Mouse (Mus musculus) hindbrain, embryonic 11.5 days (tissue): ENCODE measurements at regions not wholly inside any gene's neighbourhood (a gene's known extent, or its start where the extent isn't known, plus 50 kb on each side); places are given as distances from the start of the nearest gene placed in this dataset.
"Not testable (repeated sequence)": the region's sequence is repeated elsewhere in the genome, so short reads cannot be mapped to it uniquely, and the experiment has no call there.

Experiments
- ATAC-seq: fragments of 200-750 bp; cut with Nextera tagmentation; 2 replicates; pipeline ENCODE4 v1.8.0; 2017; ENCODE audit warnings: mild to moderate bottlenecking, moderate TSS enrichment, moderate library complexity; ENCODE audit not compliant: low FRiP score
- DNase-seq: peaks from one replicate; pipeline ENCODE4 v3.0.0-alpha.2; 2015; ENCODE audit warnings: low spot score
- H3K27ac ChIP-seq: fragments of 300-500 bp; sonication (generic); 2 replicates; pipeline ENCODE4 v1.5.1; 2014; ENCODE audit warnings: mild to moderate bottlenecking, low read depth, low read length
- H3K27me3 ChIP-seq: fragments of 300-500 bp; sonication (generic); 2 replicates; pipeline ENCODE4 v1.6.1; 2014; ENCODE audit warnings: mild to moderate bottlenecking, low read length, moderate library complexity, mixed read lengths; ENCODE audit not compliant: control insufficient read depth, insufficient read depth
- H3K36me3 ChIP-seq: fragments of 300-500 bp; sonication (generic); 2 replicates; pipeline ENCODE4 v1.6.1; 2014; ENCODE audit warnings: mild to moderate bottlenecking, low read length, moderate library complexity, mixed read lengths; ENCODE audit not compliant: control insufficient read depth, insufficient read depth
- H3K4me1 ChIP-seq: fragments of 300-500 bp; sonication (generic); replicated peaks from 2 replicates; pipeline ENCODE4 v1.6.1; 2014; ENCODE audit warnings: low read length, mixed read lengths; ENCODE audit not compliant: control insufficient read depth, insufficient read depth
- H3K4me2 ChIP-seq: fragments of 300-500 bp; sonication (generic); replicated peaks from 2 replicates; pipeline ENCODE4 v1.6.1; 2014; ENCODE audit warnings: mild to moderate bottlenecking, low read depth, low read length
- H3K4me3 ChIP-seq: fragments of 300-500 bp; sonication (generic); 2 replicates; pipeline ENCODE4 v1.5.1; 2014; ENCODE audit warnings: low read depth, low read length
- H3K9ac ChIP-seq: fragments of 300-500 bp; sonication (generic); 2 replicates; pipeline ENCODE4 v1.6.1; 2014; ENCODE audit warnings: low read depth, low read length
- H3K9me3 ChIP-seq: fragments of 300-500 bp; sonication (generic); 2 replicates; pipeline ENCODE4 v1.6.1; 2016; ENCODE audit warnings: low read length; ENCODE audit not compliant: control insufficient read depth
- WGBS: fragments of 180-500 bp; shearing (Covaris S2); extraction: QIAGEN DNeasy Blood & Tissue Kit; methylation state at CpG from one replicate; pipeline ENCODE4 v1.1.7; 2014; 5-methylcytosine and 5-hydroxymethylcytosine counted together

DNA sequence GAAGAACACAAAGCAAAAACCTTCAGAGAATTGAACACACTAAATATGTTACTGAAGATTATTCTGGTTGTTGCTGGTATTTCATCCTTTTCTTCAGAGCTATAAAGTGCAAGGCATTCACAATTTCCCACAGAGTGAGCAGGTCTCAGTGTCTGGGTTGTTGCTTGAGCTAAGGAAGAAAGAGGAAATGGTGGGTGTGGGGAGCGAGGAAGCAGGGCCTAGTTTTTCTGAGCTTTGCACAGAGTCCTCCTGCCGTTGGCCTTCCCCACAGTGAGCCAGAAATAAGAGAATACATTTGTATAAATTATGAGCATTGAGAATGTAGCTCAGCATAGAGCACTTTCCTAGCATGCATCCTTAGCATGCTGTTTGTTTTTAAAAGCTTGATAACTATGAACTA is 120.8 kb upstream of the Tbl1xr1 start:
- no peak overlapping the region for H3K27ac ChIP-seq
- no peak overlapping the region for H3K4me2 ChIP-seq
- no peaks in the 10 kb centered on the region for H3K27me3 ChIP-seq
- no peaks in the 10 kb centered on the region for H3K4me1 ChIP-seq
- no peak for ATAC-seq
- no peak overlapping the region for H3K9ac ChIP-seq
- H3K9me3 ChIP-seq, result no peaks in the 10 kb centered on the region
- H3K36me3 ChIP-seq, result no peaks in the 10 kb centered on the region
- DNase-seq, result no peak
- no peak overlapping the region for H3K4me3 ChIP-seq
- WGBS, result 58% methylated on average over 2 of the region's 2 CpGs

GRCm38 (mm10) chr3:21957105-21957504 is 119.3 kb upstream of the Tbl1xr1 start:
- not testable (repeated sequence) for DNase-seq, ATAC-seq, H3K27ac ChIP-seq, H3K9me3 ChIP-seq, H3K4me2 ChIP-seq, H3K4me3 ChIP-seq, H3K36me3 ChIP-seq, H3K9ac ChIP-seq, H3K27me3 ChIP-seq, H3K4me1 ChIP-seq
- WGBS, result 58% methylated on average over 6 of the region's 6 CpGs

DNA sequence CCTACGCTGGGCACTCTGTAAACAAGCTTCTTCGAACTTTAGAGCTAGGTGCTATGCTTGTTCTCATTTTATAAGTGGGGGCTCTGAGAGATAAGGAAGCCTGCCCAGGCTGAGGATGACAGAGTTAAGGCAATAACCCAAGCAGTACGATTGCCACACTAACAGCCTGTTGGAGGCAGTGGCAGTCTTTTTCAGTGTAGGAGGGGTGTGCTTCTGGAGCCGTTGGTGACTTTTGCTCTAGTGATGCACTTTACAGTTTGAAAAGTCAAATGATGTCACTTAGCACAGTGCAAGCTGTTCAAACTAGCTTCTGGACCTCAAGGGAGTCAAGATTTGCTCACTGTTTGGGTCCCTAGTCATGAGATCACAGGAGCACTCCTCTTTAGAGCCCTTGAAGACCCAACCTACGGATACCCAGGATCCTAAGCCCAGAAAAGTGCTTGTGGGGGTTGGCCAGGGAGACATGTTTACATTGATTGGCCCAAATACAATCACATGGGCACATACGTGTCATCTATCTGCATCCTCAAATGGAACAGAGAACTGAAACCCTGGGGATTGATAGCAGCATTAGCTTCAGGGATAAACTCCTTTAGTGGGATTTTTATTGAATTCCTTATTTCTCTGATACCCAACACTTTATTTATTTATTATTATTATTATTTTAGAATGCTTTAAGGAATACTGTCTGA is 117.7 kb upstream of the Tbl1xr1 start:
- 91% methylated on average over 6 of the region's 6 CpGs for WGBS
- no peak overlapping the region for H3K4me3 ChIP-seq
- no peak for ATAC-seq
- no peaks in the 10 kb centered on the region for H3K36me3 ChIP-seq
- H3K27me3 ChIP-seq, result no peaks in the 10 kb centered on the region
- H3K4me2 ChIP-seq, result no peak overlapping the region
- H3K4me1 ChIP-seq, result 0 out of 2 replicates have a peak, but pooled peaks cover 2% of the 10 kb centered on the region
- H3K9ac ChIP-seq, result no peak overlapping the region
- H3K9me3 ChIP-seq, result no peaks in the 10 kb centered on the region
- no peak overlapping the region for H3K27ac ChIP-seq
- no peak for DNase-seq

DNA sequence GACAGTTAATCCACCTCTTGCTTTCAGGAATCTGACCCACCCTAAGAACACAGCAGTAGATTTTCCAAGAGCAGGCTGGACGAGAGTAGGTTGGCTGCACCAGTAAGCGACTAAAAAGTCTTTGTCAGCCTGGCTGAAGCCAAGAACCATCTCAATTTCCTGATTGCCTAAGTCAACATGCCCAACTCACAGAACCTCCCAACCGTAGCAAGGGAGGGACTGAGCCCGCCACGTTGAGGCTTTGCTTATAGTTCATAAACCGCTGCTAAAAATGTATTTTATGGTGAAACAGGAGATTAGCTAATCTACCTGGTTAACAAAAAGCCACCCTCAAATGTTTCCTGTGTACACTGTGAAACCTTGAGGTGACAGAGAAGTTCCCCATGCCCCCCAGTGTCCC is 115.4 kb upstream of the Tbl1xr1 start:
- 0 out of 2 replicates have a peak, but pooled peaks cover 2% of the 10 kb centered on the region for H3K4me1 ChIP-seq
- WGBS, result 87% methylated on average over 6 of the region's 6 CpGs
- H3K4me2 ChIP-seq, result no peak overlapping the region
- ATAC-seq (no peak), DNase-seq (no peak)
- H3K27ac ChIP-seq, result no peak overlapping the region
- no peak overlapping the region for H3K4me3 ChIP-seq
- H3K9me3 ChIP-seq, result no peaks in the 10 kb centered on the region
- no peaks in the 10 kb centered on the region for H3K27me3 ChIP-seq
- no peaks in the 10 kb centered on the region for H3K36me3 ChIP-seq
- H3K9ac ChIP-seq, result no peak overlapping the region

DNA sequence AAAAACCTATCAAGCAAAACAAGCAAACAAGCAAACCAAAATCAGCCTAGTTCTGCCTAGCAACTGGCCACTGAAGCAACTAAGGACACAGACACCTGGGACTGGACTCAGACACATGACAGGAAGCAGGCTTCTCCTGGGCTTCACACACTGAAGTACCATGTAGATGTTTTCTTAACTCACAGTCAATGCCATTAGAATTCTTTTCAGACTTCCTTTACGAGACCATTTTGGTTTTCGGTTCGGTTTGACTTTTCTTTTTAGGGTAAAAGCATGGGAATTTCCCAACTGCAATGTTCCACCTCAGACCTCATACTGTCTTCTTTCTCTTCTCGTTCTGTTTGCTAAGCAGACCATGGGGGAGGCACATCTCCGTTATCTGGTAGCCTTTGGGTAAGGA is 114.7 kb upstream of the Tbl1xr1 start:
- H3K4me1 ChIP-seq, result 0 out of 2 replicates have a peak, but pooled peaks cover 2% of the 10 kb centered on the region

DNA sequence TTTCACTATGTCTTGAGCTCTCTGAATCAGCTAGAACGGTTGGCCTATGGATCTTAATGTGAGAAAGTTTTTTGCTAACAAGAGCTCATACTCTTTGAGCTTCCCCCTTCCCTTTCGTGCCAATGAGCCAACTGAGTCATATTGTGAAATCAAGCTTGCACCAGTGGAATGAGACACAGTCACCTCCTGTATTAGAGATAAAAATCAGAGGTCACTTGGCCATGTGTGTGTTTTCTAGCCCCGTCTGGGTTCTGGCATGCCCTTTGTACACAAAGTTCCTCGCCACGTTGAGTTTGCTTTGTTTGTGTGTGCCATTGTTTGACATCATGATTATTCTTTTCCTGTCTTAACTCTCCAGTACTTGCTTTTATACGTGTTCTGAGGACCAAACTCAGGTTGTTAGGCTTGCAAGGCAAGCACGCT is 114.1 kb upstream of the Tbl1xr1 start:
- Histone ChIP-seq H3K36me3 (no peaks in the 10 kb centered on the region), H3K27me3 (no peaks in the 10 kb centered on the region), H3K4me2 (no peak overlapping the region), H3K9ac (no peak overlapping the region), H3K4me1 (0 out of 2 replicates have a peak, but pooled peaks cover 2% of the 10 kb centered on the region), H3K4me3 (no peak overlapping the region), H3K27ac (no peak overlapping the region), H3K9me3 (no peaks in the 10 kb centered on the region)
- DNase-seq (no peak), ATAC-seq (no peak)
- WGBS, result 39% methylated on average over 7 of the region's 7 CpGs

More for the DNA sequence above, 114.7 kb upstream of the Tbl1xr1 start:
- H3K36me3 ChIP-seq, result no peaks in the 10 kb centered on the region
- no peaks in the 10 kb centered on the region for H3K27me3 ChIP-seq
- H3K9ac ChIP-seq, result no peak overlapping the region
- H3K4me3 ChIP-seq, result no peak overlapping the region
- H3K27ac ChIP-seq, result no peak overlapping the region
- DNase-seq (no peak), ATAC-seq (no peak)
- 87% methylated on average over 5 of the region's 5 CpGs for WGBS
- no peak overlapping the region for H3K4me2 ChIP-seq
- H3K9me3 ChIP-seq, result no peaks in the 10 kb centered on the region

- Histone ChIP-seq H3K4me3 (no peak overlapping the region), H3K4me1 (0 out of 2 replicates have a peak, but pooled peaks cover 2% of the 10 kb centered on the region), H3K9me3 (no peaks in the 10 kb centered on the region), H3K9ac (no peak overlapping the region), H3K4me2 (no peak overlapping the region), H3K27me3 (no peaks in the 10 kb centered on the region), H3K36me3 (no peaks in the 10 kb centered on the region), H3K27ac (no peak overlapping the region)
- DNase-seq (peak; percentile 6), ATAC-seq (no peak)
- 35% methylated on average over 7 of the region's 7 CpGs for WGBS
Measured at GRCm38 (mm10) chr3:21962921-21963732, 113.3 kb upstream of the Tbl1xr1 start.

- DNase-seq (no peak), ATAC-seq (no peak)
- 0 out of 2 replicates have a peak, but pooled peaks cover 2% of the 10 kb centered on the region for H3K4me1 ChIP-seq
- no peaks in the 10 kb centered on the region for H3K9me3 ChIP-seq
- no peak overlapping the region for H3K9ac ChIP-seq
- no peak overlapping the region for H3K4me3 ChIP-seq
- no peak overlapping the region for H3K4me2 ChIP-seq
- no peaks in the 10 kb centered on the region for H3K36me3 ChIP-seq
- H3K27me3 ChIP-seq, result no peaks in the 10 kb centered on the region
- 85% methylated on average over 1 of the region's 1 CpGs for WGBS
- H3K27ac ChIP-seq, result no peak overlapping the region
Measured at GRCm38 (mm10) chr3:21963733-21964351, 112.6 kb upstream of the Tbl1xr1 start.
